Comparison of ENCODE assay signal across 21 mouse cellular contexts in the genomic region with DNA sequence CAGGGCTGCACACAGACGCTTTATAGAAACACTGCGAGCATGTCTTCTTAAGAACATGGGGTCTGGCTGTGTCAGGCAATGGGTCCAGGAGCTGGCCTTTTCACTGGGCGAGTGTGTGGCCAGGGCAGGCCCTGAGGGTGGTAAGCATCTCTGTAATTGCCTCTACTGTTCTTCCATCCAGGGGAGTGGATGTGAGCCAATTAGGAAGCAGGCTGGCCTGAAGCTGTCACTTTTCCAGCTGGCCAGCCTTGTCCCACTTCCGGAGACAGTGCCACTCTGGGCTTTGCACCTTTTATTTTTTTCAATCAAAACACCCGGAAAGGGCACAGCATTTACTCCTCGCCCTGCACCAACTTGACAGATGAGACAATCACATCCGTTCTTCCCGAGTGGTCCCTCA.
"Had no signal": no experiment of that assay in that cellular context is flagged by ENCODE, and none has a peak within 500 bp of the region (broad histone marks: within the 10 kb centered on the region; RNA-seq: fewer than 3 reads in every experiment).

No protein-coding gene starts in this region.

- H3K27ac ChIP-seq: limb, embryonic 10.5 days; limb, embryonic 13.5 days; liver, embryonic 12.5 days; liver, embryonic 15.5 days; lung, embryonic 15.5 days; stomach, embryonic 15.5 days had no signal

- DNase-seq: kidney, adult 18-20 months; kidney, adult 9 months; kidney, postnatal 14 days; kidney, postnatal 4 days; layer of hippocampus, adult 9-11 months; layer of hippocampus, postnatal 36 days; liver; lung, adult 18-20 months; lung, postnatal 10 days; lung, postnatal 36 days; midbrain, embryonic 14.5 days; right cerebral cortex, postnatal 14 days; right cerebral cortex, postnatal 4 days; thymus, postnatal 25 days had no signal

- H3K4me3 ChIP-seq: limb, embryonic 10.5 days; limb, embryonic 13.5 days; liver, embryonic 12.5 days; liver, embryonic 15.5 days; lung, embryonic 15.5 days; megakaryocyte, embryonic 14.5 days; stomach, embryonic 15.5 days had no signal
